Mouse (Mus musculus) lung, postnatal 0 days (tissue): ENCODE data around the gene Tle1. TPM values are rescaled to one million over a fixed set of nuclear protein-coding genes. Genes with fewer than 3 reads are reported as not detected.

Experiments used
- ATAC-seq: fragments of 200-750 bp; cut with Nextera tagmentation; 2 replicates; pipeline ENCODE4 v1.8.0; 2017; ENCODE audit warnings: moderate library complexity
- DNase-seq: peaks from one replicate; pipeline ENCODE4 v3.0.0-alpha.2; 2016; ENCODE audit warnings: low spot score
- H3K27ac ChIP-seq: fragments of 300-500 bp; sonication (generic); 2 replicates; pipeline ENCODE4 v1.5.1; 2014; ENCODE audit warnings: antibody characterized with exemption, mild to moderate bottlenecking, low read length, mixed read lengths
- H3K27me3 ChIP-seq: fragments of 300-500 bp; sonication (generic); replicated peaks from 2 replicates; pipeline ENCODE4 v1.6.1; 2014; ENCODE audit warnings: low read length, mixed read lengths; ENCODE audit not compliant: insufficient read depth
- H3K36me3 ChIP-seq: fragments of 300-500 bp; sonication (generic); 2 replicates; pipeline ENCODE4 v1.6.1; 2014; ENCODE audit warnings: low read length, mixed read lengths; ENCODE audit not compliant: insufficient read depth
- H3K4me1 ChIP-seq: fragments of 300-500 bp; sonication (generic); 2 replicates; pipeline ENCODE4 v1.6.1; 2014; ENCODE audit warnings: antibody characterized with exemption, low read depth, low read length, mixed read lengths; ENCODE audit not compliant: insufficient read depth
- H3K4me2 ChIP-seq: fragments of 300-500 bp; sonication (generic); replicated peaks from 2 replicates; pipeline ENCODE4 v1.6.1; 2014; ENCODE audit warnings: low read depth, mild to moderate bottlenecking, low read length, moderate library complexity, mixed read lengths
- H3K4me3 ChIP-seq: fragments of 300-500 bp; sonication (generic); 2 replicates; pipeline ENCODE4 v1.5.1; 2014; ENCODE audit warnings: low read depth, low read length
- H3K9ac ChIP-seq: fragments of 300-500 bp; sonication (generic); replicated peaks from 2 replicates; pipeline ENCODE4 v1.6.1; 2014; ENCODE audit warnings: low read depth, mild to moderate bottlenecking
- H3K9me3 ChIP-seq: fragments of 300-500 bp; sonication (generic); 2 replicates; pipeline ENCODE4 v1.6.1; 2016; ENCODE audit warnings: low read length, mixed read lengths
- CTCF ChIP-seq: IDR thresholded peaks from 2 replicates; pipeline ENCODE4 v1.5.1; 2016; ENCODE audit warnings: antibody characterized with exemption, mild to moderate bottlenecking
- EP300 ChIP-seq: IDR thresholded peaks from 2 replicates; pipeline ENCODE4 v1.6.1; 2016; ENCODE audit warnings: antibody characterized with exemption, mild to moderate bottlenecking, control low read depth
- WGBS: fragments of 180-500 bp; shearing (Covaris S2); extraction: QIAGEN DNeasy Blood & Tissue Kit; methylation state at CpG from one replicate; pipeline ENCODE4 v1.1.7; 2014; 5-methylcytosine and 5-hydroxymethylcytosine counted together
- polyA plus RNA-seq: library from polyadenylated mRNA; unstranded; fragments of >200 nt; fragmentation: Nextera tagmentation; extraction: Ambion mirVana; gene quantifications from 2 replicates; pipeline ENCODE4 v1.2.1, GENCODE M21; 2015

Gene Tle1
- polyA plus RNA-seq, 1 experiment from 2014 or later = 18.2 TPM

- H3K4me1 ChIP-seq = no peaks in the 10 kb centered on the region
- no peaks in the 10 kb centered on the region for H3K27me3 ChIP-seq
- ATAC-seq = no peak
- no peaks in the 10 kb centered on the region for H3K36me3 ChIP-seq
- no peak overlapping the region for H3K4me3 ChIP-seq
- H3K4me2 ChIP-seq = no peak overlapping the region
- TF ChIP-seq EP300 (no peak), CTCF (no peak)
- H3K9ac ChIP-seq = no peak overlapping the region
- H3K9me3 ChIP-seq = no peaks in the 10 kb centered on the region
- DNase-seq = no peak
- H3K27ac ChIP-seq = no peak overlapping the region
Observed at GRCm38 (mm10) chr4:72104186-72104585, 96.5 kb downstream of the Tle1 start.

DNA sequence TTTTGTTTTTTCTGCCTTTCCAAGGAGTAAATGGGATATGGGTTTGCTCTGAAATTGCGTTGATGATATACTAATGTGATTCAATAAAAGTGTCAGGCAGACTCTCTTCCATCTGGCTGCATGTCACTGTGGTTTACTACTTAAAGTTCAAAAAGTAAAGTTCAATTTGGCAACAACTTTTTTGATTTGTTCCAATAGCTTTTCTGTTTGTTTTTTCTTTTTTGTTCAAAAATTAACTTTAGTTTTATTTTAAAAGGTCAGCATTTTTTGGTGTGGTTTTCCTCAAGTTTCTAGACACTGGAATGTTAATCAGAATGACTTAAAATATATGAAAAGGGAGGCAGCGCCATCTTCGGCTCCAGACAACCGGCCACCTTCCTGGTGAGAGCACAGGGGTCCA, 112.9 kb downstream of the Tle1 start:
- no peak overlapping the region for H3K9ac ChIP-seq
- TF ChIP-seq CTCF = no peak
- TF ChIP-seq EP300 = no peak
- H3K9me3 ChIP-seq = no peaks in the 10 kb centered on the region
- H3K4me2 ChIP-seq = no peak overlapping the region
- H3K27ac ChIP-seq = no peak overlapping the region
- no peak overlapping the region for H3K4me3 ChIP-seq
- no peaks in the 10 kb centered on the region for H3K4me1 ChIP-seq
- WGBS = 83% methylated on average over 4 of the region's 4 CpGs
- DNase-seq (no peak), ATAC-seq (no peak)
- H3K27me3 ChIP-seq = no peaks in the 10 kb centered on the region
- no peaks in the 10 kb centered on the region for H3K36me3 ChIP-seq

- H3K4me1 ChIP-seq = no peaks in the 10 kb centered on the region
- no peak overlapping the region for H3K9ac ChIP-seq
- H3K36me3 ChIP-seq = no peaks in the 10 kb centered on the region
- H3K4me3 ChIP-seq = no peak overlapping the region
- no peak for DNase-seq
- TF ChIP-seq CTCF = no peak
- no peak for TF ChIP-seq EP300
- no peak overlapping the region for H3K4me2 ChIP-seq
- no peak for ATAC-seq
- H3K9me3 ChIP-seq = no peaks in the 10 kb centered on the region
- WGBS = 50% methylated on average over 5 of the region's 5 CpGs
- no peaks in the 10 kb centered on the region for H3K27me3 ChIP-seq
- H3K27ac ChIP-seq = no peak overlapping the region
Observed at GRCm38 (mm10) chr4:72069111-72069534, 131.6 kb downstream of the Tle1 start.

DNA sequence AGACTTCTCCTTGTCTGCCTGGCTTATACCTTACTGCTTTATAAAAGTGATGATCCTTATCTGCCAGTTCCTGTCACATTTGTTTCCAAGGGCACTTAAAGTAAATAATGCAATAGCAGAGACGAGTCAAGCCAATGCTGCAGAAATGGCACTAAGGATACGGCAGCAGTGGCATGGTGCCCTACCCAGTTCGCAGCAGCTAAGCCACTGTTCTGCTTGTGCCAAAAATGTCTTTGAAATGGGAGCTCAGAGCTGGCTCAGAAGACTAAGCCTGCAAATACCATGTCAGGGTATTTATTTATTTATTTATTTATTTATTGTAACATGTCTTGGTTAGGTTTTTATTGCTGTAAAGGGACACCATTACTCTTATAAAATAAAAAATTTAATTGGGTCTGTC, 132.8 kb downstream of the Tle1 start:
- WGBS = 43% methylated on average over 3 of the region's 3 CpGs
- TF ChIP-seq EP300 (no peak), CTCF (no peak)
- H3K27me3 ChIP-seq = no peaks in the 10 kb centered on the region
- no peak overlapping the region for H3K4me3 ChIP-seq
- DNase-seq = no peak
- H3K9ac ChIP-seq = no peak overlapping the region
- no peak overlapping the region for H3K27ac ChIP-seq
- H3K4me2 ChIP-seq = no peak overlapping the region
- H3K36me3 ChIP-seq = no peaks in the 10 kb centered on the region
- no peak for ATAC-seq
- H3K9me3 ChIP-seq = no peaks in the 10 kb centered on the region
- H3K4me1 ChIP-seq = no peaks in the 10 kb centered on the region
